In genomic region chr16:33062682-33063131, GRCm38 (mm10) we compare ENCODE assay signal across 8 mouse cellular contexts. TPM values are rescaled to one million over a fixed set of nuclear protein-coding genes. Genes with fewer than 3 reads are reported as not detected.
DNase-seq lines count a peak whose midpoint lies in the region; ATAC-seq and TF ChIP-seq lines count a peak whose summit lies in the region.

No protein-coding gene starts in this region.

- peak overlapping the region; percentile 92 for H3K4me3 ChIP-seq in bone marrow, adult 2 months (replicated peaks; ENCODE audit: control insufficient read depth, low read depth, low read length)
- H3K4me3 ChIP-seq in lung, embryonic 16.5 days (ENCODE audit: low read length) = peak overlapping the region; percentile 81

- peak; percentile 50 for DNase-seq in ovary, adult 18-20 months (ENCODE audit: low spot score)
- no peak for DNase-seq in ovary, postnatal 36 days (ENCODE audit: low spot score)
- peak; percentile 80 to 83 for DNase-seq in layer of hippocampus, adult 8-10 months (ENCODE audit: low spot score in 2 of 2)
- peak; percentile 55 for DNase-seq in right cerebral cortex, postnatal 14 days
- DNase-seq in retina, postnatal 1 day = no peak

- peaks cover 3% of the 10 kb centered on the region; the same call in 1 of the 2 replicates for H3K4me1 ChIP-seq in bone marrow, adult 2 months (ENCODE audit: control insufficient read depth, insufficient read depth, low read length)
- H3K4me1 ChIP-seq in lung, embryonic 16.5 days (replicated peaks; ENCODE audit: control insufficient read depth, insufficient read depth, low read length) = peaks cover 18% of the 10 kb centered on the region

- peak; percentile 62 for ATAC-seq in frontal cortex, adult (ENCODE audit: low TSS enrichment)
- ATAC-seq in lung, embryonic 16.5 days (ENCODE audit: low read depth) = peak; percentile 61

- no peak for TF ChIP-seq CTCF in bone marrow, adult 2 months (IDR thresholded peaks at IDR 0.05; ENCODE audit: control insufficient read depth, insufficient read depth, low read length)

- H3K36me3 ChIP-seq in lung, embryonic 16.5 days (ENCODE audit: control insufficient read depth, insufficient read depth, low read length) = peaks cover 22% of the 10 kb centered on the region

- peak overlapping the region; percentile 76 for H3K9ac ChIP-seq in lung, embryonic 16.5 days (ENCODE audit: low read length)

- no peaks in the 10 kb centered on the region for H3K27me3 ChIP-seq in lung, embryonic 16.5 days (ENCODE audit: control insufficient read depth, insufficient read depth, low read depth, low read length)

- peak overlapping the region; percentile 60 for H3K27ac ChIP-seq in bone marrow, adult 2 months (ENCODE audit: control insufficient read depth, insufficient read depth, low read depth, low read length, poor library complexity)
- peak overlapping the region; percentile 85 for H3K27ac ChIP-seq in lung, embryonic 16.5 days (ENCODE audit: low read length)

- WGBS in bone marrow, adult 2 months = under 1% methylated on average over 35 of the region's 35 CpGs
- WGBS in lung, embryonic 16.5 days = under 1% methylated on average over 32 of the region's 35 CpGs

- peak overlapping the region; percentile 89 for H3K4me2 ChIP-seq in lung, embryonic 16.5 days (ENCODE audit: low read depth, low read length)

- no peak for TF ChIP-seq POLR2A in bone marrow, adult 2 months (IDR thresholded peaks at IDR 0.05; ENCODE audit: borderline replicate concordance, control insufficient read depth, low read depth, low read length)

- H3K9me3 ChIP-seq in lung, embryonic 16.5 days (ENCODE audit: control insufficient read depth, low read length) = no peaks in the 10 kb centered on the region

RNA-seq across cellular contexts. Expression of gene Lmln, which starts 0.4 kb away (rescaled TPM):
- polyA plus RNA-seq in bone marrow, adult 2 months (2011; ENCODE audit: insufficient read depth, insufficient read length, low replicate concordance, missing spikeins) = 2.4 and 3.3 TPM in 2 replicates
- 10 to 100 TPM; 14.2 to 20.7 (median 16.2) TPM for total RNA-seq in layer of hippocampus, adult 8-10 months (2022)
- polyA plus RNA-seq in lung, embryonic 16.5 days (2015; fragmentation: Nextera tagmentation; extraction: Ambion mirVana) = 2.7 and 4.0 TPM in 2 replicates

RNA-seq across cellular contexts. Expression of gene Rpl35a, which starts 6.5 kb away (rescaled TPM):
- 942 and 1,406 TPM in 2 replicates for polyA plus RNA-seq in bone marrow, adult 2 months (2011; ENCODE audit: insufficient read depth, insufficient read length, low replicate concordance, missing spikeins)
- total RNA-seq in layer of hippocampus, adult 8-10 months (2022) = 100 to 1,000 TPM; 295 to 397 (median 360) TPM
- polyA plus RNA-seq in lung, embryonic 16.5 days (2015; fragmentation: Nextera tagmentation; extraction: Ambion mirVana) = 895 and 1,004 TPM in 2 replicates

RNA-seq across cellular contexts. Expression of gene Iqcg, which starts 6.7 kb away (rescaled TPM):
- 1.8 TPM in 1 of 2 replicates, not detected in the other for polyA plus RNA-seq in bone marrow, adult 2 months (2011; ENCODE audit: insufficient read depth, insufficient read length, low replicate concordance, missing spikeins)
- 1 to 10 TPM; 4.8 to 5.7 (median 5.2) TPM for total RNA-seq in layer of hippocampus, adult 8-10 months (2022)
- 6.4 and 7.2 TPM in 2 replicates for polyA plus RNA-seq in lung, embryonic 16.5 days (2015; fragmentation: Nextera tagmentation; extraction: Ambion mirVana)

Comparison
In these comparisons a context has a peak if more than half of its experiments do, and no peak if none do; other contexts are left out.
1. DNase-seq: peak in ovary, adult 18-20 months (single experiment), layer of hippocampus, adult 8-10 months (2 of 2) and right cerebral cortex, postnatal 14 days (single experiment); none in ovary, postnatal 36 days (single experiment) and retina, postnatal 1 day (single experiment).